Mouse (Mus musculus): ENCODE results near the gene Xxylt1.

GRCm38 (mm10) chr16:31094036-31094435 is 12.8 kb upstream of the Xxylt1 start:
- TF ChIP-seq POLR2A (IDR thresholded peaks at IDR 0.05; ENCODE audit: borderline replicate concordance, extremely low read depth, insufficient read depth, insufficient read length, poor library complexity, severe bottlenecking): no peak
- no peak for TF ChIP-seq CTCF (IDR thresholded peaks at IDR 0.05; ENCODE audit: borderline replicate concordance, extremely low read depth, insufficient read depth, insufficient read length)
